In the genomic region with DNA sequence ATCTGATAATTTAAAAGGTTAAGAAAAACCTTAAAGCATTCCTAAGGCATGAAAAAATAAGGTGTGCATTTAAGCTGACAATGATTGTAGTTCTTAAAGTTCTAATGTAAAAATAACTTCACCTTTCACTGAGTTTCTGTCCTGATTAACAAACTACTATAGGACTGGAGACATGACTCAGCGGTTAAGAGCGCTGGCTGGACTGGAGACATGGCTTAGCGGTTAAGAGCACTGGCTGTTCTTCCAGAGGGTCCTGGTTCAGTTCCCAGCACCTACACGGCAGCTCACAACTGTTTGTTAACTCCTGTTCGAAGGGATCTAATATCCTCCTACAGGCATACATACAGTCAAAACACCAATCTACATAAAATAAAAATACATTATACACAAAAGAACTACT, we compare ENCODE assay signal across 9 mouse cellular contexts. TPM values are rescaled to one million over a fixed set of nuclear protein-coding genes. Genes with fewer than 3 reads are reported as not detected.
A peak's percentile ranks its signal among the peaks of the same experiment; 100 is the strongest.
DNase-seq lines count a peak whose midpoint lies in the region; ATAC-seq and TF ChIP-seq lines count a peak whose summit lies in the region.
"Had no signal": no experiment of that assay in that cellular context is flagged by ENCODE, and none has a peak within 500 bp of the region (broad histone marks: within the 10 kb centered on the region; RNA-seq: fewer than 3 reads in every experiment).

No protein-coding gene starts in this region.

- no peak for DNase-seq in lung, adult 18-20 months
- no peak for DNase-seq in liver, adult 2 months (ENCODE audit: extremely low read depth, low read depth, low spot score)
- DNase-seq in stomach, postnatal 0 days (ENCODE audit: low spot score) = no peak
- no peak for DNase-seq in layer of hippocampus, adult 8-10 months (ENCODE audit: low spot score in 2 of 2)
- DNase-seq in Muller cell, postnatal 12 days (ENCODE audit: inconsistent ontology term) = no peak
- DNase-seq: adrenal gland, postnatal 10 days; retina, postnatal 1 day had no signal

- peaks cover 20% of the 10 kb centered on the region; the same call in 1 of the 2 replicates for H3K79me2 ChIP-seq in liver, adult 2 months (ENCODE audit: control insufficient read depth, insufficient read depth, low read length)

- H3K9me3 ChIP-seq in lung, embryonic 16.5 days (ENCODE audit: control insufficient read depth, low read length) = no peaks in the 10 kb centered on the region
- no peaks in the 10 kb centered on the region for H3K9me3 ChIP-seq in forebrain, embryonic 12.5 days
- no peaks in the 10 kb centered on the region for H3K9me3 ChIP-seq in stomach, postnatal 0 days (ENCODE audit: control insufficient read depth, low read length)

- peaks cover 7% of the 10 kb centered on the region for H3K4me1 ChIP-seq in lung, embryonic 16.5 days (replicated peaks; ENCODE audit: control insufficient read depth, insufficient read depth, low read length)
- H3K4me1 ChIP-seq in forebrain, embryonic 12.5 days = peaks cover 16% of the 10 kb centered on the region
- H3K4me1 ChIP-seq in liver, adult 2 months (ENCODE audit: control insufficient read depth, insufficient read depth, low read length) = peaks cover 22% of the 10 kb centered on the region
- H3K4me1 ChIP-seq in stomach, postnatal 0 days (replicated peaks; ENCODE audit: control insufficient read depth, insufficient read depth) = 0 out of 2 replicates have a peak, but pooled peaks cover 3% of the 10 kb centered on the region

- no peaks in the 10 kb centered on the region for H3K27me3 ChIP-seq in lung, embryonic 16.5 days (ENCODE audit: control insufficient read depth, insufficient read depth, low read depth, low read length)
- H3K27me3 ChIP-seq in forebrain, embryonic 12.5 days = no peaks in the 10 kb centered on the region
- H3K27me3 ChIP-seq in liver, adult 2 months (ENCODE audit: control insufficient read depth, insufficient read depth, low read length) = no peaks in the 10 kb centered on the region
- H3K27me3 ChIP-seq in stomach, postnatal 0 days (ENCODE audit: control insufficient read depth, insufficient read depth, low read length) = no peaks in the 10 kb centered on the region

- TF ChIP-seq POLR2A in liver, adult 2 months (IDR thresholded peaks at IDR 0.05; ENCODE audit: extremely low read depth, insufficient read depth, low read length) = no peak

- H3K4me3 ChIP-seq in lung, embryonic 16.5 days (ENCODE audit: low read length) = peak overlapping the region; percentile 12
- peak overlapping the region; percentile 95 for H3K4me3 ChIP-seq in forebrain, embryonic 12.5 days (replicated peaks)
- H3K4me3 ChIP-seq in liver, adult 2 months (ENCODE audit: insufficient read depth, low read depth, low read length) = peak overlapping the region; percentile 89; the same call in 1 of the 2 replicates
- peak overlapping the region; percentile 97; the same call in 1 of the 2 replicates for H3K4me3 ChIP-seq in stomach, postnatal 0 days (ENCODE audit: low read depth, low read length)

- H3K27ac ChIP-seq in lung, embryonic 16.5 days (ENCODE audit: low read length) = no peak overlapping the region
- no peak overlapping the region for H3K27ac ChIP-seq in forebrain, embryonic 12.5 days
- H3K27ac ChIP-seq in liver, adult 2 months (replicated peaks; ENCODE audit: insufficient read depth, low read depth, low read length) = no peak overlapping the region
- H3K27ac ChIP-seq in stomach, postnatal 0 days (replicated peaks) = no peak overlapping the region

- H3K36me3 ChIP-seq in lung, embryonic 16.5 days (ENCODE audit: control insufficient read depth, insufficient read depth, low read length) = peaks cover 12% of the 10 kb centered on the region
- H3K36me3 ChIP-seq in forebrain, embryonic 12.5 days (replicated peaks) = peaks cover 26% of the 10 kb centered on the region
- H3K36me3 ChIP-seq in liver, adult 2 months (ENCODE audit: control insufficient read depth, insufficient read depth, low read length) = 0 out of 2 replicates have a peak, but pooled peaks cover under 1% of the 10 kb centered on the region
- peaks cover 10% of the 10 kb centered on the region for H3K36me3 ChIP-seq in stomach, postnatal 0 days (ENCODE audit: control insufficient read depth, insufficient read depth, low read length)

- no peak for TF ChIP-seq CTCF in liver, adult 2 months (IDR thresholded peaks at IDR 0.05; ENCODE audit: low read depth, low read length)
- no peak for TF ChIP-seq CTCF in stomach, postnatal 0 days (IDR thresholded peaks at IDR 0.05; ENCODE audit: low read depth)

- no peak for ATAC-seq in lung, embryonic 16.5 days (ENCODE audit: low read depth)
- no peak for ATAC-seq in forebrain, embryonic 12.5 days (ENCODE audit: low FRiP score)
- no peak for ATAC-seq in stomach, postnatal 0 days (ENCODE audit: low FRiP score, low TSS enrichment)

- peak overlapping the region; percentile 49 for H3K4me2 ChIP-seq in lung, embryonic 16.5 days (ENCODE audit: low read depth, low read length)
- peak overlapping the region; percentile 88 for H3K4me2 ChIP-seq in forebrain, embryonic 12.5 days
- peak overlapping the region; percentile 68 for H3K4me2 ChIP-seq in stomach, postnatal 0 days (replicated peaks; ENCODE audit: low read depth)

- H3K9ac ChIP-seq in lung, embryonic 16.5 days (ENCODE audit: low read length) = 0 out of 2 replicates have a peak overlapping the region, but pooled peaks have one; percentile 19
- no peak overlapping the region for H3K9ac ChIP-seq in forebrain, embryonic 12.5 days
- no peak overlapping the region for H3K9ac ChIP-seq in liver, adult 2 months (ENCODE audit: low read depth, low read length)
- H3K9ac ChIP-seq in stomach, postnatal 0 days (ENCODE audit: low read length) = no peak overlapping the region

- TF ChIP-seq EP300 in stomach, postnatal 0 days (optimal IDR thresholded peaks at IDR 0.05) = no peak

- 77% methylated on average over 5 of the region's 5 CpGs for WGBS in lung, embryonic 16.5 days
- WGBS in forebrain, embryonic 12.5 days = 88% methylated on average over 5 of the region's 5 CpGs
- WGBS in liver, adult 2 months = 75% methylated on average over 5 of the region's 5 CpGs
- 81% methylated on average over 5 of the region's 5 CpGs for WGBS in stomach, postnatal 0 days

RNA-seq across cellular contexts. Expression of gene Pak1ip1, which starts 1.2 kb away (rescaled TPM):
- 60.6 and 62.2 TPM in 2 replicates for polyA plus RNA-seq in lung, embryonic 16.5 days (2015; fragmentation: Nextera tagmentation; extraction: Ambion mirVana)
- 85.5 and 93.2 TPM in 2 replicates for polyA plus RNA-seq in forebrain, embryonic 12.5 days (2016; fragmentation: Nextera tagmentation; extraction: Ambion mirVana)
- 28.9 and 35.5 TPM in 2 replicates for total RNA-seq in liver, adult 2 months (2014; rRNA removed)
- 33.4 and 34.2 TPM in 2 replicates for polyA plus RNA-seq in liver, adult 2 months (2012; rRNA removed)
- 60.2 and 63.8 TPM in 2 replicates for polyA plus RNA-seq in stomach, postnatal 0 days (2015; fragmentation: Nextera tagmentation; extraction: Ambion mirVana)
- total RNA-seq in layer of hippocampus, adult 8-10 months (2022) = 10 to 100 TPM; 37.6 to 41.3 (median 38.9) TPM

RNA-seq across cellular contexts. Expression of gene Tmem14c, which starts 14.1 kb away (rescaled TPM):
- polyA plus RNA-seq in lung, embryonic 16.5 days (2015; fragmentation: Nextera tagmentation; extraction: Ambion mirVana) = 204 and 223 TPM in 2 replicates
- polyA plus RNA-seq in forebrain, embryonic 12.5 days (2016; fragmentation: Nextera tagmentation; extraction: Ambion mirVana) = 133 and 143 TPM in 2 replicates
- 149 and 153 TPM in 2 replicates for total RNA-seq in liver, adult 2 months (2014; rRNA removed)
- polyA plus RNA-seq in liver, adult 2 months (2012; rRNA removed) = 201 and 244 TPM in 2 replicates
- polyA plus RNA-seq in stomach, postnatal 0 days (2015; fragmentation: Nextera tagmentation; extraction: Ambion mirVana) = 298 and 302 TPM in 2 replicates
- 10 to 100 TPM; 54.6 to 60.5 (median 56.5) TPM for total RNA-seq in layer of hippocampus, adult 8-10 months (2022)

Comparison
In these comparisons a context has a peak if more than half of its experiments do, and no peak if none do; other contexts are left out.
1. H3K4me3 ChIP-seq: peak in every context shown above with its lines; median percentile 97 in stomach, postnatal 0 days; 95 in forebrain, embryonic 12.5 days; 89 in liver, adult 2 months; 12 in lung, embryonic 16.5 days.